ENCODE assay signal across 8 mouse cellular contexts in genomic region chrX:164381618-164382408, GRCm38 (mm10). TPM values are rescaled to one million over a fixed set of nuclear protein-coding genes. Genes with fewer than 3 reads are reported as not detected.
DNase-seq lines count a peak whose midpoint lies in the region; ATAC-seq lines count a peak whose summit lies in the region.

No protein-coding gene starts in this region.

- no peak overlapping the region for H3K27ac ChIP-seq in hindbrain, embryonic 11.5 days (ENCODE audit: low read depth, low read length)

- no peaks in the 10 kb centered on the region for H3K9me3 ChIP-seq in hindbrain, embryonic 11.5 days (ENCODE audit: control insufficient read depth, low read length)

- peak; percentile 95 for DNase-seq in R1 (ENCODE audit: low read depth, low spot score)
- peak; percentile 75 to 82 for DNase-seq in cerebellum, postnatal 14 days
- peak; percentile 47 to 60 for DNase-seq in frontal cortex, postnatal 10 days (ENCODE audit: low spot score in 2 of 2)
- DNase-seq in hindbrain, embryonic 11.5 days (ENCODE audit: low spot score), result peak; percentile 83
- DNase-seq in layer of hippocampus, postnatal 25 days (ENCODE audit: extremely low spot score in 1 of 2, low spot score in 1 of 2), result peak; percentile 26 to 55
- DNase-seq in lung, postnatal 14 days, result peak; percentile 78
- peak; percentile 84 for DNase-seq in ovary, postnatal 36 days (ENCODE audit: low spot score)
- DNase-seq in thymus, postnatal 25 days, result peak; percentile 83

- H3K4me2 ChIP-seq in hindbrain, embryonic 11.5 days (replicated peaks; ENCODE audit: low read depth, low read length), result peak overlapping the region; percentile 54

- no peaks in the 10 kb centered on the region for H3K36me3 ChIP-seq in hindbrain, embryonic 11.5 days (ENCODE audit: control insufficient read depth, insufficient read depth, low read length)

- H3K4me3 ChIP-seq in hindbrain, embryonic 11.5 days (ENCODE audit: low read depth, low read length), result peak overlapping the region; percentile 27

- no peaks in the 10 kb centered on the region for H3K4me1 ChIP-seq in hindbrain, embryonic 11.5 days (replicated peaks; ENCODE audit: control insufficient read depth, insufficient read depth, low read length)

- H3K9ac ChIP-seq in hindbrain, embryonic 11.5 days (ENCODE audit: low read depth, low read length), result 0 out of 2 replicates have a peak overlapping the region, but pooled peaks have one; percentile 19

- ATAC-seq in hindbrain, embryonic 11.5 days (ENCODE audit: low FRiP score), result peak; percentile 100

- 16% methylated on average over 25 of the region's 33 CpGs for WGBS in hindbrain, embryonic 11.5 days

- H3K27me3 ChIP-seq in hindbrain, embryonic 11.5 days (ENCODE audit: control insufficient read depth, insufficient read depth, low read length), result no peaks in the 10 kb centered on the region

RNA-seq across cellular contexts. Expression of gene Vegfd, which starts 8.6 kb away (rescaled TPM):
- 1.1 and 1.6 TPM in 2 replicates for polyA plus RNA-seq in hindbrain, embryonic 11.5 days (2014; fragmentation: Nextera tagmentation; extraction: Ambion mirVana)
- total RNA-seq in layer of hippocampus, postnatal 25 days (2021), result 1 to 10 TPM; 1.7 to 4.2 TPM

RNA-seq across cellular contexts. Expression of gene Piga, which starts 37.8 kb away (rescaled TPM):
- polyA plus RNA-seq in hindbrain, embryonic 11.5 days (2014; fragmentation: Nextera tagmentation; extraction: Ambion mirVana), result 14.2 and 14.3 TPM in 2 replicates
- total RNA-seq in layer of hippocampus, postnatal 25 days (2021), result 1 to 10 TPM; 7.7 to 7.9 TPM

RNA-seq across cellular contexts. Expression of gene Asb11, which starts 55.0 kb away (rescaled TPM):
- polyA plus RNA-seq in hindbrain, embryonic 11.5 days (2014; fragmentation: Nextera tagmentation; extraction: Ambion mirVana), result not detected in 2 replicates
- 1 to 10 TPM; 1.3 to 3.2 TPM for total RNA-seq in layer of hippocampus, postnatal 25 days (2021)

Comparison
In these comparisons a context has a peak if more than half of its experiments do, and no peak if none do; other contexts are left out.
1. DNase-seq: peak in every context shown above with its lines; median percentile 95 in R1; 84 in ovary, postnatal 36 days; 83 in hindbrain, embryonic 11.5 days; 83 in thymus, postnatal 25 days; 78 in cerebellum, postnatal 14 days; 78 in lung, postnatal 14 days; 54 in frontal cortex, postnatal 10 days; 40 in layer of hippocampus, postnatal 25 days.